Mouse (Mus musculus) gastrocnemius, adult 2 months (tissue): ENCODE measurements around the gene 3110040M04Rik. TPM values are rescaled to one million over a fixed set of nuclear protein-coding genes. Genes with fewer than 3 reads are reported as not detected.
"Not testable (repeated sequence)": the region's sequence is repeated elsewhere in the genome, so short reads cannot be mapped to it uniquely, and the experiment has no call there.

ENCODE experiments used
- DNase-seq: peaks from one replicate; pipeline ENCODE4 v3.0.0; 2022
- H3K27ac ChIP-seq: fragments of 200-600 bp; 2 replicates; pipeline ENCODE4 v1.8.1; 2022; ENCODE audit warnings: mild to moderate bottlenecking
- H3K4me3 ChIP-seq: fragments of 200-600 bp; 2 replicates; pipeline ENCODE4 v1.8.1; 2022; ENCODE audit warnings: mild to moderate bottlenecking, moderate library complexity
- CTCF ChIP-seq: fragments of 200-600 bp; IDR thresholded peaks from 2 replicates; pipeline ENCODE4 v1.8.1; 2022; ENCODE audit warnings: antibody characterized with exemption, mild to moderate bottlenecking, moderate library complexity
- intact Hi-C: fragments of 180-260 bp; cut with DNase I; formaldehyde crosslinking; loops from one replicate; pipeline ENCODE4 v1.15.1; 2025
- total RNA-seq, 2 experiments: library from RNA; stranded (reverse); gene quantifications; 2 replicates each; pipeline ENCODE4 v1.2.3; 2021

3110040M04Rik gene
- total RNA-seq, 2 experiments from 2014 or later = 0.43 to 0.59 TPM

DNA sequence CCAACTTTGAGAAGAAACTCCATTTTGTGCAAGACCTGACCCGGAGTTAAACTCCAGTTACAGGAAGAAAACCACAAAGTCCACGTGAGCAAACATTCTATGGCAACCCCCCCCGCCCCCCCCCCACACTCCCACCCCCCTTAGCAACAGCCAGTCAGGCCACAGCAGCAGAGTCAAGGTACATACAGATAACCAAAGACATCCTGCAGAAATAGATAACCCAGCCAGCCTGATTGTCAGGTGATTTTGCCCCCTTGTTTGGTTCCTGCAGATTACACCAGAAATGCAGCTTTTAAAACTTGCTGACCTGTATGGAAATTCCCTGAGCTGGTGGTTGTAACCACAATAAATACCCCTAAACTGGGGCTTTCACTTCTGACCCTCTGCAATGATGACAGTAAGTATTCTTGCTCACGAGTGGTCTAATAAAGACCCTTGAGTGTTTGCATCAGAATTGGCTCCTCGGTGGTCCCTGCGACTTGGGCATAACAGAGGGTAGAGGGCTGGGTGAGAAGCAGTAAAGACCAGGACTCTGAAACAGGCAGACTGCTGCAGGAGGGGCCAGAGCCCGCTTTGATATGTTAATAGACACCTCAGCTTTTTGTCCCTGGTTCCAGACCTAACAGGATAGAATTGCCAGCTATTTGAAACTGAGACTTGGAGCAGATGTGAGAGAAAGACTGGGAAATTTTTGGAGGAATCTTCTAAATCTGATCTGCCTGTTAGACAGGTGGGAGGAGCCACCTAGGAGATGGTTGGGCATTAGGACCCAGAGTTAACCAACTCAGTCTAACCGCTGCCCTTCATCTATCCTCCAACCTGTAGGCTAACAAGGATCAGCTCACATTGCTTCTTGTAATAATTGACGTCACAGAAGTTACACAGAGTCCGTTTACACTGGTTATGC, 26.6 kb upstream of the 3110040M04Rik start:
- Histone ChIP-seq H3K4me3 (peak overlapping the region; percentile 12), H3K27ac (0 out of 2 replicates have a peak overlapping the region, but pooled peaks have one; percentile 29)
- no peak for DNase-seq
- TF ChIP-seq CTCF = no peak
- intact Hi-C loops = no loop called here

DNA sequence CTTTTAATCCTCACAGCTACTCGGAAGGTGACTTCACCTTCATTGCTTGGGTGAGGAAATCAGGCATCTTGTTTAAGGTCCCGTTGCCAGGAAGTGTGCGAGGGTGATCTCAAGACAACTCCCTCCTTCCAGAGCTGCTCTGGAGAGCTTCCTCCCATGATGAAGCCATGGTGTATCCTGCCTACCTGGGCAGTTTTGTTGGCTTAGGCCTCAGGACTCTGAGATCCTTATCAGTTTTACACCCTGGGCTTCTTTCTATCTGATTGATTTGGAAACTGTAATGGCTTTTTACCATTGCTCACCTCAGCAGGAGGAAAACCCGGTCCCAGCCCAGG, 26.0 kb upstream of the 3110040M04Rik start:
- intact Hi-C loops = no loop called here
- TF ChIP-seq CTCF = no peak
- no peak for DNase-seq
- H3K27ac ChIP-seq = 0 out of 2 replicates have a peak overlapping the region, but pooled peaks have one; percentile 29
- peak overlapping the region; percentile 12 for H3K4me3 ChIP-seq

DNA sequence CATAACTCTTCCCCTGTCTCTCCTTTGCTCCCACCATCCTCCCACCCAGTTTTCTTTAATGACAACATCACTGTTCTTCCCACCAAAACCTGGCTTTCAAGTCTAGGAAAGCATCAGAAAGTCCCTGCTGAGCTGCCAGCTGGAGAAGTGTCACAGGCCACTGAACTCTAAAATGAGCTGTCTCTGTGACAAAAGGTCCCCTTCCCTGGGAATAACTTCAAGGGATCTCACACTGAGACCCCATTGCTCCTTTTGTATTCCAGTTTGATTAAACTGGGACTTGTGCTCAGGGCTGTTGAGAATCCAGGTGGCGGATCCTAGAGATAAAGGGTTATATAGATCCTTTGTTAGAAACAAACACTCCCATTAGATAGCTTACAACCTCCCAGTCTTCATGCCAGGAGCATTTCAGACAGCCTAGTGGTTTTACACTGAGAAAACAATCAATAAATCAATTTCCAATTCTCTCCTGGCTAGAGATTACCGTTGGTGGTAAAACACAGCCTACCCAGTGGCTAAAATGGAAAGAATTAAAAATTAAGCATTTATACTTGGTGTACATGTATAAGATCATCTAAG, 25.3 kb upstream of the 3110040M04Rik start:
- Histone ChIP-seq H3K4me3 (no peak overlapping the region), H3K27ac (no peak overlapping the region)
- TF ChIP-seq CTCF = no peak
- no peak for DNase-seq
- intact Hi-C loops = no loop called here

DNA sequence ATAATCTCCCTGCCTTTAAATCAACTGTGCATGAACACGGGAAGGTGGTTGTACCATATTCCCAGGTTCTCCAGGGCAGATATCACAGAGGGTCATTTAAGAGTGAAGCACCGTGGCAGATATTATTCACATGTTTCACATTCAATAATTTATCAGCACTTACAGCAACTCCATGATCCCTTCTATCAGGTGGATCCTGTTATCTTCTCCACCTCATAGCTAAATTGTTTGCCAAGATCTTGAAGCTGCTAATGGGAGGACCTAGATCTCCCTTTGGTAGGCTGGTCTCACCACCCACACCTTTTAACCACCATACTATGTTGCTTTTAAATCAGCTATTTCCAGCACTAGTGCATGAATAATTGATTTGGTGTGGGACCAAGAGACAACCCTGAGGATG, 23.8 kb upstream of the 3110040M04Rik start:
- Histone ChIP-seq H3K4me3 (no peak overlapping the region), H3K27ac (no peak overlapping the region)
- intact Hi-C loops = no loop called here
- DNase-seq = no peak
- TF ChIP-seq CTCF = no peak

DNA sequence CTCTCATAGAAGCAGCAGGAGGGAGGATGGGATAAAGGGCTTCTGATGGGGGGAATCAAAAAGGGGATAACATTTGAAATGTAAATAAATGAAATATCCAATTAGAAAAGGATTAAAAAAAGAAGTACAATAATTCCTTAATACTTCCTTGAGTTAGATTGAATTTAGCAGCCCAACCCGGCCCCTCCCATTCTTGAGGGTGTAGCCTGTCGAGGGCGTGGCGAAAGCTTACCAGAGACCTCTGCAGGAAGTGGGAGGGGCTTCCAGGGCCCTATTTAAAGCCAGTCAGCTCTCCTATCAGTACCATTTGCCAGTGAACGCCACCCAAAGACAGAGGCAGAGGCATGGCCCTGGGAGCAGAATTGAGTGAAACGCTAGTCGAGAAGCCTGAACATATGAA, 21.7 kb upstream of the 3110040M04Rik start, which contains the start of gene Gm47985:
TSS of gene Gm47985 (plus strand) at position 272 of the 400 bp plus-strand sequence.
- H3K4me3 ChIP-seq, H3K27ac ChIP-seq, DNase-seq, intact Hi-C loops: not testable (repeated sequence)

DNA sequence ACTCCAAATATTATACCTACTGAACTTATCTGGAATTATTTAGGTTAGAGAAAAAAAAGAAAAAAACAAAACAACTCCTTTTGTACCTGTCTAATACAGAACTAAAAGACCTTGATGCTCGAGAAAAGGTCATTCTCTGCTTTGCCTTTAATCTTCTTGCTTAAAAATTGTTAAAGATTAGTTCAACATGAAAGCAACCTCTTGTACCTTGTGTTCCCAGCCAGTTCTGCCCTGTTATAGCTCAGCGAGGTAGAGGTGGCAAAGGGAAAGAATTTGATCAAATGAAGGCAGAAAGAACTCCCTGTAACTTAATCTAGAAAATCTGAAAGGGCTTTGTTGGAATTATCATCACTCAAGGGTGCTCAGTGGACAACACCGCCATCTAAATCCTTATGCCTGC, 17.7 kb upstream of the 3110040M04Rik start:
- H3K27ac ChIP-seq, DNase-seq, intact Hi-C loops, H3K4me3 ChIP-seq: not testable (repeated sequence)

DNA sequence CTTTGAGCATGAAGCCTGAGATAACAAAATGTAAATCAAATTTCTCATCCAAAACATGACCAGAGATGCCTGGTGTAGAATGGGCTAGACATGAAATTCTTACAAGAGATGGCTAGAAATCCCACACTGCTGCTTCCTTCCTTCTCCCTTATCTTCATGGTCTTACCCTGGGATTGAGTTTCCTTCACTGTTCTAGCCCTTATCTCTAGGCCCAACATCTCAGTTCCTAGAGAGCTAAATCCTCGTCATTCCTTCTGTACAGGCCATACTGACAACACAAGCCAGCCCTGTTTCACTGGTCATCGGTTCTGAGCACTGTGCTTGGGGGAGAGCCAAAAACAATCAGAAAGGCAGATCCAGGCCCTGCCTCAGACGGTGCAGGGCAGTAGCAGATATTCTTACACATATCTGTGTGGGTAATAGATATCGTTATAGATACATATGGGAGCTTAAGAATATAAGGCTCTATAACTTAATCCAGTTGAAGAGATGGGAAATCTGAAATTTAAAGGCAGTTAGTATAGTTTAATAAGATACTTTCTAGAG, 17.0 kb upstream of the 3110040M04Rik start:
- DNase-seq, H3K27ac ChIP-seq, intact Hi-C loops, H3K4me3 ChIP-seq: not testable (repeated sequence)

DNA sequence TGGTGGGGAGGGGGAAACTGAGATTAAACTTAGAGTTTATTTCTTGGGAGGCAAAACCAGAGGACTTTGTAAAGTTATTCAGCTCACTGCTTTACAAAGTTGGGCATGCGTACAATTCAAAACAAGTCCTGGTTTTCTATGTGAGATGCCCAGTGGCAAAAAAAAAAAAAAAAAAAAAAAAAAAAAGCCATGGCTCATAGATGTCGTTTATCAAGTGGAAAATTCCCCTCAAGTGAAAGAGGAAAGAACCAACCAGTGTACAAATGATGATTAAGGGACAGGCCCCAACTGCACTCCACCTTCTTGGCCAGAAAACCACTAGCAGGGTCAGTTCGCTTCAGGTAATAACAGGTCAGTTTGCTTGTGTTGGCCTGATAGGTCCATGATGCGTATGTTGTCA, 15.5 kb upstream of the 3110040M04Rik start:
- Histone ChIP-seq H3K27ac (no peak overlapping the region), H3K4me3 (no peak overlapping the region)
- DNase-seq = no peak
- intact Hi-C loops = no loop called here
- no peak for TF ChIP-seq CTCF

DNA sequence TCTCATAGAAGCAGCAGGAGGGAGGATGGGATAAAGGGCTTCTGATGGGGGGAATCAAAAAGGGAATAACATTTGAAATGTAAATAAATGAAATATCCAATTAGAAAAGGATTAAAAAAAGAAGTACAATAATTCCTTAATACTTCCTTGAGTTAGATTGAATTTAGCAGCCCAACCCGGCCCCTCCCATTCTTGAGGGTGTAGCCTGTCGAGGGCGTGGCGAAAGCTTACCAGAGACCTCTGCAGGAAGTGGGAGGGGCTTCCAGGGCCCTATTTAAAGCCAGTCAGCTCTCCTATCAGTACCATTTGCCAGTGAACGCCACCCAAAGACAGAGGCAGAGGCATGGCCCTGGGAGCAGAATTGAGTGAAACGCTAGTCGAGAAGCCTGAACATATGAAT, 11.8 kb upstream of the 3110040M04Rik start, which contains the start of gene Gm8947:
TSS of gene Gm8947 (plus strand) at position 302 of the 400 bp plus-strand sequence.
- intact Hi-C loops, H3K27ac ChIP-seq, H3K4me3 ChIP-seq, DNase-seq: not testable (repeated sequence)

DNA sequence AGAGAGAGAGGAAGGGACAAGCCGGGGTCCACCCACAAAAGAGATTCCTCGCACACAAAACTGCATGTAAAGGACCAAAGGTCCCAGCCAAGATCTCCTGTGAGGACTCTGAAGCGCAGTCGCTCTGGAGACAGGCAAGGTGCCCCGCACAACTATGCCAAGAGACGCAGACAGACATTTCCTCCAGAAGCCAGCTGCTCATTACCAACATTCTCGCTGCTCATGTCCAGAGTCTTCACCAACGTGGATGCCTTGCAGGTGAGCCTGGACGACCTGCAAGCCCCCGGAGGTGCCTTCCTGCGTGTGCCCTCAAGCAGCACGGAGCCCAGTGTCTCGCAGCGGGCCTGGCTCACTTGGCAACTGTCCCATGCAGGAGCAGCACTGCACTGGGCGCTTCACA, 11.2 kb upstream of the 3110040M04Rik start:
- DNase-seq, H3K27ac ChIP-seq, H3K4me3 ChIP-seq, intact Hi-C loops: not testable (repeated sequence)

DNA sequence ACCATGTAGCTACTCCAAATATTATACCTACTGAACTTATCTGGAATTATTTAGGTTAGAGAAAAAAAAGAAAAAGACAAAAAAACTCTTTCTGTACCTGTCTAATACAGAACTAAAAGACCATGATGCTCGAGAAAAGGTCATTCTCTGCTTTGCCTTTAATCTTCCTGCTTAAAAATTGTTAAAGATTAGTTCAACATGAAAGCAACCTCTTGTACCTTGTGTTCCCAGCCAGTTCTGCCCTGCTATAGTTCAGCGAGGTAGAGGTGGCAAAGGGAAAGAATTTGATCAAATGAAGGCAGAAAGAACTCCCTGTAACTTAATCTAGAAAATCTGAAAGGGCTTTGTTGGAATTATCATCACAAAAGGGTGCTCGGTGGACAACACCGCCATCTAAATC, 7.9 kb upstream of the 3110040M04Rik start:
- DNase-seq, intact Hi-C loops, H3K4me3 ChIP-seq, H3K27ac ChIP-seq: not testable (repeated sequence)

DNA sequence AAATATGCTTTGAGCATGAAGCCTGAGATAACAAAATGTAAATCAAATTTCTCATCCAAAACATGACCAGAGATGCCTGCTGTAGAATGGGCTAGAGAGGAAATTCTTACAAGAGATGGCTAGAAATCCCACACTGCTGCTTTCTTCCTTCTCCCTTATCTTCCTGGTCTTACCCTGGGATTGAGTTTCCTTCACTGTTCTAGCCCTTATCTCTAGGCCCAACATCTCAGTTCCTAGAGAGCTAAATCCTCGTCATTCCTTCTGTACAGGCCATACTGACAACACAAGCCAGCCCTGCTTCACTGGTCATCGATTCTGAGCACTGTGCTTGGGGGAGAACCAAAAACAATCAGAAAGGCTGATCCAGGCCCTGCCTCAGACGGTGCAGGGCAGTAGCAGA, 7.2 kb upstream of the 3110040M04Rik start:
- H3K27ac ChIP-seq, H3K4me3 ChIP-seq, intact Hi-C loops, DNase-seq: not testable (repeated sequence)

DNA sequence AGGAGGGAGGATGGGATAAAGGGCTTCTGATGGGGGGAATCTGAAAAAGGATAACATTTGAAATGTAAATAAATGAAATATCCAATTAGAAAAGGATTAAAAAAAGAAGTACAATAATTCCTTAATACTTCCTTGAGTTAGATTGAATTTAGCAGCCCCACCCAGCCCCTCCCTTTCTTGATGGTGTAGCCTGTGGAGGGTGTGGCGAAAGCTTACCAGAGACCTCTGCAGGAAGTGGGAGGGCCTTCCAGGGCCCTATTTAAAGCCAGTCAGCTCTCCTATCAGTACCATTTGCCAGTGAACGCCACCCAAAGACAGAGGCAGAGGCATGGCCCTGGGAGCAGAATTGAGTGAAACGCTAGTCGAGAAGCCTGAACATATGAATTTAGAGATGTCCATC, 5.8 kb upstream of the 3110040M04Rik start, which contains the start of gene Gm47995:
TSS of gene Gm47995 (plus strand) at position 329 of the 400 bp plus-strand sequence.
- H3K27ac ChIP-seq, H3K4me3 ChIP-seq, intact Hi-C loops, DNase-seq: not testable (repeated sequence)

DNA sequence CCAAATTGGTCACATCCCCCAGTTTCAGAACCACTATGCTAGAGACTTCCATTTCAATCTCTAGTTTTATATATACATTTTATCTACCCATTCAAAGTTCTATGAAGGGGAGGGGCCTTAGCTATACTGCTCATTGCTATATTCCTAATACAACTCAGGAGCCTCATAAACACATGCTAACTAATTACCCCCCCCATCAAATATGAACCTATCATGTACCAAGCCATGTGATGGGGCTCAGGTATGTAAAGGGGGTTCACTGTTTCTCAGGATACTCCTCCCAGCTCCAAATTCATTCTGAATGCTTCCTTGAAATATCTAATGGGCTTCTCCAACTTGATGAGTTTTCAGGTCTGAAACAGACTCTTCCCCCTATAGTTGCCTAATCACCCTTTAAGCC, 3.3 kb upstream of the 3110040M04Rik start:
- DNase-seq, H3K27ac ChIP-seq, H3K4me3 ChIP-seq, intact Hi-C loops: not testable (repeated sequence)

DNA sequence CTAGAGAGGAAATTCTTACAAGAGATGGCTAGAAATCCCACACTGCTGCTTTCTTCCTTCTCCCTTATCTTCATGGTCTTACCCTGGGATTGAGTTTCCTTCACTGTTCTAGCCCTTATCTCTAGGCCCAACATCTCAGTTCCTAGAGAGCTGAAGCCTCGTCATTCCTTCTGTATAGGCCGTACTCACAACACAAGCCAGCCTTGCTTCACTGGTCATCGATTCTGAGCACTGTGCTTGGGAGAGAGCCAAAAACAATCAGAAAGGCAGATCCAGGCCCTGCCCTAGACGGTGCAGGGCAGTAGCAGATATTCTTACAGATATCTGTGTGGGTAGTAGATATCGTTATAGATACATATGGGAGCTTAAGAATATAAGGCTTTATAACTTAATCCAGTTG, 1.1 kb upstream of the 3110040M04Rik start:
- H3K27ac ChIP-seq, H3K4me3 ChIP-seq, DNase-seq, intact Hi-C loops: not testable (repeated sequence)

DNA sequence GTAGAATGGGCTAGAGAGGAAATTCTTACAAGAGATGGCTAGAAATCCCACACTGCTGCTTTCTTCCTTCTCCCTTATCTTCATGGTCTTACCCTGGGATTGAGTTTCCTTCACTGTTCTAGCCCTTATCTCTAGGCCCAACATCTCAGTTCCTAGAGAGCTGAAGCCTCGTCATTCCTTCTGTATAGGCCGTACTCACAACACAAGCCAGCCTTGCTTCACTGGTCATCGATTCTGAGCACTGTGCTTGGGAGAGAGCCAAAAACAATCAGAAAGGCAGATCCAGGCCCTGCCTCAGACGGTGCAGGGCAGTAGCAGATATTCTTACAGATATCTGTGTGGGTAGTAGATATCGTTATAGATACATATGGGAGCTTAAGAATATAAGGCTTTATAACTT, 4.6 kb downstream of the 3110040M04Rik start:
- intact Hi-C loops, H3K27ac ChIP-seq, DNase-seq, H3K4me3 ChIP-seq: not testable (repeated sequence)

DNA sequence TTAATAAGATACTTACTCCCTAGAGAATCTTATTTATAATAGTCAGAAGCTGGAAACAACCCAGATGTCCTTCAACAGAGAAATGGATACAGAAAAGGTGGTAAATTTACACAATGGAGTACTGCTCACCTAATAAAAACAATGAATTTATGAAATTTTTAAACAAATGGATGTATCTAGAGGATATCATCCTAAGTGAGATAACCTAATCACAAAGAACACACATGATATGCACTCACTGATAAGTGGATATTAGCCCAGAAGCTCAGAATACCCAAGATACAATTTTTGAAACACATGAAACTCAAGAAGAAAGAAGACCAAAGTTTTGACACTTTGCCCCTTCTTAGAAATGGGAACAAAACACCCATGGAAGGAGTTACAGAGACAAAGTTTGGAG, 5.0 kb downstream of the 3110040M04Rik start:
- H3K27ac ChIP-seq, H3K4me3 ChIP-seq, DNase-seq, intact Hi-C loops: not testable (repeated sequence)

DNA sequence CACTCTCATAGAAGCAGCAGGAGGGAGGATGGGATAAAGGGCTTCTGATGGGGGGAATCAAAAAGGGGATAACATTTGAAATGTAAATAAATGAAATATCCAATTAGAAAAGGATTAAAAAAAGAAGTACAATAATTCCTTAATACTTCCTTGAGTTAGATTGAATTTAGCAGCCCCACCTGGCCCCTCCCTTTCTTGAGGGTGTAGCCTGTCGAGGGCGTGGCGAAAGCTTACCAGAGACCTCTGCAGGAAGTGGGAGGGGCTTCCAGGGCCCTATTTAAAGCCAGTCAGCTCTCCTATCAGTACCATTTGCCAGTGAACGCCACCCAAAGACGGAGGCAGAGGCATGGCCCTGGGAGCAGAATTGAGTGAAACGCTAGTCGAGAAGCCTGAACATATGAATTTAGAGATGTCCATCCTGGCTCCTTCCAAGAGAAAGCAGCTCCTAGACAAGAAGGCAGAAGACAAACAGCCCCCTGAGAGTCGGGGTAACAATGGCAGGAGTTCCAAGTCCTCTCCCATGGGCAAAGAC, 6.0 kb downstream of the 3110040M04Rik start, which contains the start of gene Gm47996:
TSS of gene Gm47996 (plus strand) at position 308 of the 532 bp plus-strand sequence.
- H3K4me3 ChIP-seq, intact Hi-C loops, DNase-seq, H3K27ac ChIP-seq: not testable (repeated sequence)
